Mouse (Mus musculus): Measurements from ENCODE around the gene Gp1ba. TPM values are rescaled to one million over a fixed set of nuclear protein-coding genes. Genes with fewer than 3 reads are reported as not detected.

Gp1ba gene
- total and polyA plus RNA-seq, 2 experiments from 2014 or later: 0.16 TPM; not detected in 1

GRCm38 (mm10) chr11:70660571-70660970 is 21.6 kb downstream of the Gp1ba start:
- ATAC-seq (ENCODE audit: low FRiP score): no peak
- WGBS: 88% methylated on average over 8 of the region's 8 CpGs
- no peak overlapping the region for H3K9ac ChIP-seq (replicated peaks; ENCODE audit: low read length, poor library complexity, severe bottlenecking)
- H3K36me3 ChIP-seq (ENCODE audit: insufficient read depth, low read length): peaks cover 30% of the 10 kb centered on the region
- DNase-seq (ENCODE audit: low spot score): no peak
- H3K27ac ChIP-seq (ENCODE audit: low read depth, low read length): no peak overlapping the region
- TF ChIP-seq CTCF (IDR thresholded peaks at IDR 0.05): no peak
- H3K9me3 ChIP-seq (ENCODE audit: low read length): no peaks in the 10 kb centered on the region
- peaks cover 5% of the 10 kb centered on the region; the same call in 1 of the 2 replicates for H3K4me1 ChIP-seq (ENCODE audit: insufficient read depth, low read length)
- no peaks in the 10 kb centered on the region for H3K27me3 ChIP-seq (ENCODE audit: insufficient read depth, low read length)
- H3K4me2 ChIP-seq (ENCODE audit: low read depth, low read length, poor library complexity, severe bottlenecking): no peak overlapping the region
- no peak overlapping the region for H3K4me3 ChIP-seq (ENCODE audit: low read depth, low read length)

- no peak overlapping the region for H3K9ac ChIP-seq (replicated peaks; ENCODE audit: low read length, poor library complexity, severe bottlenecking)
- H3K4me3 ChIP-seq (ENCODE audit: low read depth, low read length): no peak overlapping the region
- TF ChIP-seq CTCF (IDR thresholded peaks at IDR 0.05): no peak
- ATAC-seq (ENCODE audit: low FRiP score): no peak
- H3K4me2 ChIP-seq (ENCODE audit: low read depth, low read length, poor library complexity, severe bottlenecking): no peak overlapping the region
- WGBS: 87% methylated on average over 8 of the region's 8 CpGs
- H3K27me3 ChIP-seq (ENCODE audit: insufficient read depth, low read length): no peaks in the 10 kb centered on the region
- peaks cover 33% of the 10 kb centered on the region for H3K36me3 ChIP-seq (ENCODE audit: insufficient read depth, low read length)
- no peaks in the 10 kb centered on the region for H3K4me1 ChIP-seq (ENCODE audit: insufficient read depth, low read length)
- H3K9me3 ChIP-seq (ENCODE audit: low read length): no peaks in the 10 kb centered on the region
- H3K27ac ChIP-seq (ENCODE audit: low read depth, low read length): no peak overlapping the region
- no peak for DNase-seq (ENCODE audit: low spot score)
These were observed 24.2 kb downstream of the Gp1ba start for GRCm38 (mm10) chr11:70663101-70663500.

- no peak for DNase-seq (ENCODE audit: low spot score)
- H3K36me3 ChIP-seq (ENCODE audit: insufficient read depth, low read length): peaks cover 33% of the 10 kb centered on the region
- H3K4me3 ChIP-seq (ENCODE audit: low read depth, low read length): no peak overlapping the region
- no peak for ATAC-seq (ENCODE audit: low FRiP score)
- TF ChIP-seq CTCF (IDR thresholded peaks at IDR 0.05): no peak
- H3K27ac ChIP-seq (ENCODE audit: low read depth, low read length): no peak overlapping the region
- 88% methylated on average over 6 of the region's 6 CpGs for WGBS
- no peaks in the 10 kb centered on the region for H3K27me3 ChIP-seq (ENCODE audit: insufficient read depth, low read length)
- H3K9me3 ChIP-seq (ENCODE audit: low read length): no peaks in the 10 kb centered on the region
- H3K9ac ChIP-seq (replicated peaks; ENCODE audit: low read length, poor library complexity, severe bottlenecking): no peak overlapping the region
- no peaks in the 10 kb centered on the region for H3K4me1 ChIP-seq (ENCODE audit: insufficient read depth, low read length)
- H3K4me2 ChIP-seq (ENCODE audit: low read depth, low read length, poor library complexity, severe bottlenecking): no peak overlapping the region
These were observed 25.0 kb downstream of the Gp1ba start for GRCm38 (mm10) chr11:70663957-70664356.

- Histone ChIP-seq H3K27me3 (ENCODE audit: insufficient read depth, low read length) (no peaks in the 10 kb centered on the region), H3K36me3 (ENCODE audit: insufficient read depth, low read length) (peaks cover 33% of the 10 kb centered on the region), H3K9ac (replicated peaks; ENCODE audit: low read length, poor library complexity, severe bottlenecking) (no peak overlapping the region), H3K9me3 (ENCODE audit: low read length) (no peaks in the 10 kb centered on the region), H3K27ac (ENCODE audit: low read depth, low read length) (no peak overlapping the region), H3K4me3 (ENCODE audit: low read depth, low read length) (no peak overlapping the region), H3K4me1 (ENCODE audit: insufficient read depth, low read length) (no peaks in the 10 kb centered on the region), H3K4me2 (ENCODE audit: low read depth, low read length, poor library complexity, severe bottlenecking) (no peak overlapping the region)
- ATAC-seq (ENCODE audit: low FRiP score) (no peak), DNase-seq (ENCODE audit: low spot score) (no peak)
- 0 out of 2 replicates have a peak, but pooled peaks have one; percentile 3 for TF ChIP-seq CTCF (IDR thresholded peaks at IDR 0.05)
- WGBS: 94% methylated on average over 9 of the region's 9 CpGs
These were observed 25.8 kb downstream of the Gp1ba start for GRCm38 (mm10) chr11:70664741-70665140.

GRCm38 (mm10) chr11:70666687-70667086 is 27.8 kb downstream of the Gp1ba start:
- H3K4me3 ChIP-seq (ENCODE audit: low read depth, low read length): no peak overlapping the region
- TF ChIP-seq CTCF (IDR thresholded peaks at IDR 0.05): no peak

GRCm38 (mm10) chr11:70667271-70668150 is 28.6 kb downstream of the Gp1ba start:
- ATAC-seq (ENCODE audit: low FRiP score) (no peak), DNase-seq (ENCODE audit: low spot score) (no peak)
- H3K4me1 ChIP-seq (ENCODE audit: insufficient read depth, low read length): 0 out of 2 replicates have a peak, but pooled peaks cover 6% of the 10 kb centered on the region
- H3K9ac ChIP-seq (replicated peaks; ENCODE audit: low read length, poor library complexity, severe bottlenecking): peak overlapping the region; percentile 2; the same call in 1 of the 2 replicates
- peak overlapping the region; percentile 57; the same call in 1 of the 2 replicates for H3K4me3 ChIP-seq (ENCODE audit: low read depth, low read length)
- peak overlapping the region; percentile 60; the same call in 1 of the 2 replicates for H3K27ac ChIP-seq (ENCODE audit: low read depth, low read length)
- no peaks in the 10 kb centered on the region for H3K27me3 ChIP-seq (ENCODE audit: insufficient read depth, low read length)
- H3K36me3 ChIP-seq (ENCODE audit: insufficient read depth, low read length): peaks cover 26% of the 10 kb centered on the region
- no peak for TF ChIP-seq CTCF (IDR thresholded peaks at IDR 0.05)
- 76% methylated on average over 14 of the region's 14 CpGs for WGBS
- peak overlapping the region; percentile 58 for H3K4me2 ChIP-seq (ENCODE audit: low read depth, low read length, poor library complexity, severe bottlenecking)
- no peaks in the 10 kb centered on the region for H3K9me3 ChIP-seq (ENCODE audit: low read length)

More at GRCm38 (mm10) chr11:70666687-70667086, 27.8 kb downstream of the Gp1ba start:
- H3K9ac ChIP-seq (replicated peaks; ENCODE audit: low read length, poor library complexity, severe bottlenecking): no peak overlapping the region
- H3K9me3 ChIP-seq (ENCODE audit: low read length): no peaks in the 10 kb centered on the region
- no peak overlapping the region for H3K27ac ChIP-seq (ENCODE audit: low read depth, low read length)
- ATAC-seq (ENCODE audit: low FRiP score) (no peak), DNase-seq (ENCODE audit: low spot score) (no peak)
- H3K36me3 ChIP-seq (ENCODE audit: insufficient read depth, low read length): peaks cover 29% of the 10 kb centered on the region
- H3K27me3 ChIP-seq (ENCODE audit: insufficient read depth, low read length): no peaks in the 10 kb centered on the region
- 0 out of 2 replicates have a peak, but pooled peaks cover 6% of the 10 kb centered on the region for H3K4me1 ChIP-seq (ENCODE audit: insufficient read depth, low read length)
- 93% methylated on average over 8 of the region's 8 CpGs for whole genome bisulfite sequencing
- H3K4me2 ChIP-seq (ENCODE audit: low read depth, low read length, poor library complexity, severe bottlenecking): no peak overlapping the region
